Mouse (Mus musculus) bone marrow macrophage, adult 2 months (primary cell): ENCODE results near the gene Gm3045. TPM values are rescaled to one million over a fixed set of nuclear protein-coding genes. Genes with fewer than 3 reads are reported as not detected.

ENCODE experiments used
- H3K27ac ChIP-seq: 2 replicates; pipeline ENCODE4 v1.5.1; 2012; ENCODE audit warnings: low read depth, low read length; ENCODE audit not compliant: insufficient read depth
- H3K4me1 ChIP-seq: 2 replicates; pipeline ENCODE4 v1.6.1; 2012; ENCODE audit warnings: low read length; ENCODE audit not compliant: control insufficient read depth, insufficient read depth
- H3K4me3 ChIP-seq: 2 replicates; pipeline ENCODE4 v1.5.1; 2012; ENCODE audit warnings: mild to moderate bottlenecking, low read length, moderate library complexity; ENCODE audit not compliant: insufficient read depth
- CTCF ChIP-seq: IDR thresholded peaks from 2 replicates; pipeline ENCODE4 v1.5.1; 2012; ENCODE audit warnings: low read depth, mild to moderate bottlenecking, low read length, moderate library complexity
- POLR2A ChIP-seq: IDR thresholded peaks from 2 replicates; pipeline ENCODE4 v1.6.1; 2012; ENCODE audit warnings: mild to moderate bottlenecking, low read depth, low read length, borderline replicate concordance
- polyA plus RNA-seq: library from polyadenylated mRNA; stranded (reverse); fragments of >200 nt; gene quantifications from 2 replicates; pipeline ENCODE4 v1.2.4, GENCODE M21; 2012; ENCODE audit not compliant: missing spikeins, insufficient read depth, insufficient read length

The Gm3045 gene
- not detected in 2 replicates for polyA plus RNA-seq

DNA sequence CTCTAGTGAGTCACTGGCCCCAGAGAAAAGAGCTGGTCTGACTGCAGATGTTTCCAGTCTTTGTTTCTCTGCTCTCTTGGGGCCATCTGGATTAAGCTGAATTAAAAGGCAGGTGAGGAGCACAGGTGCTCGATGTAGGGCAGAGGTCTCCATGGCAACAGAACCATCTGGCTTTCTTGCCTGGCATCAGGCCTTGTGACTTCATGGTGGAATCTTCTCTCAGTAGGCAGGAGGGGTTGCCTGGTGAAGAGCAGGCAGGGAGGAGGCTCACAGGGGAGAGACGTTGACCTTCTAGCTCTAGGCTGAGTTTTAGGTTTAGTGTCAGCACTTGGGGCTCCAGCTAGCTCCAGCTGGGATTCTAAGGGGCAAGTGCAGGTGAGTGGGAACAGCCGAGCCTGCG is at the start of gene Gm3045:
Gm3045 (plus strand) TSS at position 230 of the 400 bp plus-strand sequence.
- no peaks in the 10 kb centered on the region for H3K4me1 ChIP-seq
- TF ChIP-seq POLR2A (no peak), CTCF (no peak)
- no peak within 1 kb of the TSS for H3K4me3 ChIP-seq
- no peak within 1 kb of the TSS for H3K27ac ChIP-seq

DNA sequence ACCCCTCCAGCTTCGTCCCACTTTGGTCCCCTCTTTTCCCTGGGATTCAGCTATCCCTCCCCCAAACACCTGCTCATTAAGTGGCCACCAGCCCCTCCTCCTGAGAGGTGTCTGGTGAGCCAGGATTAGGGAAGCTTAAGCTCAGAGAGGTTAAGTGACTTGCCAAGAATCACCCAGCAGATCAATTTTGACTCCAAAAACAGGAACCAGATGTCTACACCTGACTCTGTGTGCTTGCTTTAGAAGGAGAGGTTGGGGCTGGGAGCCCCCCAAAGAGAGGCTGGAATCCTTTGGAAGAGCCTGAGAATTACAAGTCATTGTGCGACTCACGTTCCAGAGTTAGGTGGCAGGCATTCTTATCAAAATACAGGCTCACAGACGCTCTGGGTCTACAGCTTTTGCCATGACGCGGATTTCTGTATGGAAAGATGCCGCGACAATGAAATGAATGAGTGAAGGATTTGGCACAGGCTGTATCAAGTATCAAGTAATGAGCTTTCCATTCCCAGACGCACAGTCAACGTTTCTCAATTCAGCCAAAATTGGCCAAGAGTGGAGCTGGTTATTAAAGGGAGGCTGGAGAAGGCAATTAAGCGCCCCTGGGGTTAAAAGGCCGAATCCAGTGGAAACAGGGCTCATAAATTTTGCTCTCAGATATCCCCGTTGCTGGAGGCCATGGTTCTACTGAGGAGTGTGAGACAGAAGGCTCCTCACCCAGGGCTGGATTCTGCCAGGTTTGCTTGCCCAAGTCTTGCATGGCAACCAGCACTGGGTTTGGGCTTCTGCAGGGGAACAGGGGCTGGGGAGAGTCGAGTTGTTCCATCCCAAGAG is 45.3 kb upstream of the Gm3045 start:
- no peak overlapping the region for H3K4me3 ChIP-seq
- no peaks in the 10 kb centered on the region for H3K4me1 ChIP-seq
- no peak overlapping the region for H3K27ac ChIP-seq
- TF ChIP-seq POLR2A (no peak), CTCF (no peak)

- TF ChIP-seq CTCF (no peak), POLR2A (no peak)
- no peak overlapping the region for H3K4me3 ChIP-seq
- no peak overlapping the region for H3K27ac ChIP-seq
- no peaks in the 10 kb centered on the region for H3K4me1 ChIP-seq
These were observed 43.0 kb upstream of the Gm3045 start for GRCm38 (mm10) chr13:56383406-56383805.

DNA sequence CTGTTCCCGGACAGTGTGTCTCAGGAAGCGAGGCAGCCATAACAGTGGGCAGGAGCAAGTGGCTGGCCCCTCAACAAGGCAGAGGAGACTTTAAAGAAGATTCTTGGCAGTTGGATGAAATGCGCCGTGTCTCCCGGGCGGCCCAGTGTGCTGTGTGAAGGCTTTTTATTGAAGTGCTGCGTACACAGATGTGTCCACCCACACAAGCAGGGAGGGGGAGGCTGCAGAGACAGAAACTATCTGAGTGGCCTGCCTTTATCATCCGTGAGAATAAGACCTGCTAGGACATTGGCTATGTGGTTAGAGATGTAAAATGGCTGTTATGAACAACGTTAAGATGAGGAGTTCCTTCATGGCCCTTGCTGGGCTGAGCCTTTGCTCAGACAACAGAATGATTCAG is 40.0 kb upstream of the Gm3045 start:
- no peak overlapping the region for H3K4me3 ChIP-seq
- no peak overlapping the region for H3K27ac ChIP-seq
- no peak for TF ChIP-seq POLR2A
- no peak for TF ChIP-seq CTCF
- no peaks in the 10 kb centered on the region for H3K4me1 ChIP-seq

DNA sequence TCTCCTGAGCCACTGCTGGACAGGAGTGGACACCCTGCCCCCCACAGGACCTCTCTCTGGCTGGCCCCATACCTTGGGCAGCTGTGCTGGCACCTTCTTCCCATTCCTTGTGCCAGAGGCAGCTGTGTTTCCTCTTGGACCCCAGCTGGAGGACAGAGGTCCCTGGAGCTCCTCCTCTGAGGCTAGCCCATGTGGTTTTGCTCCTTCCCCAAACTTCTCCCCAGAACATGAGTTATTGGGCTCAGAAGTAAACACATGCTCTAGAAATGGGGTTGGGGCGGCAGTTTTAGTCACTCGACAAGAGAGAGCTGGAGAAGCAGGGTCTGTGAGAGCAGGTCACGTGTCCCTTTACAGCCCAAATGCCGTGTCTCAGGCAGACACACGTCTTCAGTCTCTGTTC is 39.0 kb upstream of the Gm3045 start:
- H3K4me1 ChIP-seq = no peaks in the 10 kb centered on the region
- no peak for TF ChIP-seq POLR2A
- no peak for TF ChIP-seq CTCF
- H3K27ac ChIP-seq = no peak overlapping the region
- H3K4me3 ChIP-seq = no peak overlapping the region

DNA sequence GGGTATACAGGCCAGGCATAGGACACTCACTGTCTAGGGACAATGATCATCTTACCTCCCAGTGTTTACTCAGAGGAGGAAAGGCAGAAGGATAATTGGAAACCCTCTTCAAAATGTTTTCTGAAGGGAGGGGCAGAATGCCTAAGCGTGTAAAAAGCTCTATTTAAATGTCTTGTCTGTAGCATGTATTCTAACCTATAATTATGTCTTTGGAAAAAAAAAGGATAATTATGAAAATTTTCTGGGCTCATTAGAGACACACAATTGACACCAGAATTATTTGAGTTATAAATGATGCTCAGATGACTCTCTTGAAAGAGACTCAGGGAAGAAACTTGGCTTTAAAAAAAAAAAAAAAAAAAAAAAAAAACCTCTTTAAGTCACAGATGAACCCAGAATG is 38.4 kb upstream of the Gm3045 start:
- Histone ChIP-seq H3K4me1 (no peaks in the 10 kb centered on the region), H3K4me3 (no peak overlapping the region), H3K27ac (no peak overlapping the region)
- TF ChIP-seq CTCF = no peak
- no peak for TF ChIP-seq POLR2A

- TF ChIP-seq CTCF (no peak), POLR2A (no peak)
- Histone ChIP-seq H3K4me3 (no peak overlapping the region), H3K27ac (no peak overlapping the region), H3K4me1 (no peaks in the 10 kb centered on the region)
These were observed 28.8 kb upstream of the Gm3045 start for GRCm38 (mm10) chr13:56397572-56397971.

DNA sequence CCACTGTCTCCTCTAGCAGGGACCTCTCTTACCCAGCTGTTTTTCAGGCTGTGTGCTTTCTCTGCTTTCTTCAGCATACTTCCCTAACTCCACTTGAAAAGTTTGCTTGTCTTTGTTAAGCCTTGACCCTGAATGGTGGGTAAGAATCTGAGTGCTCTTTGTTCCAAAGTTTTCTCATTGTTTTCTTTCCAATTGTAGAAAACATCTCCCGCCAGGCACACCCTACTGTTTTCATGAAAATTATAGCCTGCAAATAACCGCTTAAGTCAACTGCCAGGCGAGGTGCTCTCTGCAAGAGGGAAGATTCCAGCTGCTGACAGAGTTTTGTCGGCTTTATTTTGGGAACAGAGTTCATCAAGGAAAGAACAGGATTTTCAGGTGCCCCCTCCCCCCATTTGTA is 25.2 kb upstream of the Gm3045 start:
- Histone ChIP-seq H3K27ac (no peak overlapping the region), H3K4me1 (no peaks in the 10 kb centered on the region), H3K4me3 (no peak overlapping the region)
- TF ChIP-seq POLR2A (no peak), CTCF (no peak)

GRCm38 (mm10) chr13:56403381-56404086 is 22.9 kb upstream of the Gm3045 start:
- Histone ChIP-seq H3K4me3 (no peak overlapping the region), H3K27ac (no peak overlapping the region), H3K4me1 (no peaks in the 10 kb centered on the region)
- TF ChIP-seq POLR2A (no peak), CTCF (no peak)
